Mouse (Mus musculus) spleen, adult 2 months (tissue): ENCODE data around the gene Akap13.
"Not testable (repeated sequence)": the region's sequence is repeated elsewhere in the genome, so short reads cannot be mapped to it uniquely, and the experiment has no call there.

Experiments used
- CTCF ChIP-seq: fragments of 200-500 bp; IDR thresholded peaks from 2 replicates; pipeline ENCODE4 v1.5.1; 2011; ENCODE audit warnings: mild to moderate bottlenecking, inconsistent platforms; ENCODE audit not compliant: insufficient read depth, insufficient read length, insufficient replicate concordance; ENCODE audit errors: extremely low read depth
- POLR2A ChIP-seq: fragments of 200-500 bp; IDR thresholded peaks from 2 replicates; pipeline ENCODE4 v1.6.1; 2011; ENCODE audit warnings: low read depth, low read length, inconsistent platforms

- not testable (repeated sequence) for TF ChIP-seq CTCF, POLR2A
Measured at GRCm38 (mm10) chr7:75791092-75791837, 335.9 kb downstream of the Akap13 start.
